Mouse (Mus musculus): ENCODE data around the gene Usp17la.
"Not testable (repeated sequence)": the region's sequence is repeated elsewhere in the genome, so short reads cannot be mapped to it uniquely, and the experiment has no call there.

Gene Usp17la

GRCm38 (mm10) chr7:104856709-104857108, at the start of gene Usp17la:
TSS of gene Usp17la (plus strand) at chr7:104857009.
- DNase-seq: not testable (repeated sequence)

GRCm38 (mm10) chr7:104810335-104810734, 46.5 kb upstream of the Usp17la start:
- DNase-seq: not testable (repeated sequence)

- DNase-seq: no peak
Measured at GRCm38 (mm10) chr7:104842503-104842902, 14.3 kb upstream of the Usp17la start, which contains the start of gene Usp17lb. TSS of gene Usp17lb (minus strand) at chr7:104842603.

GRCm38 (mm10) chr7:104843731-104844287, 13.0 kb upstream of the Usp17la start:
- DNase-seq: no peak

GRCm38 (mm10) chr7:104851546-104851945, 5.3 kb upstream of the Usp17la start:
- not testable (repeated sequence) for DNase-seq

- no peak for DNase-seq
Measured at GRCm38 (mm10) chr7:104855248-104855750, 1.5 kb upstream of the Usp17la start.

GRCm38 (mm10) chr7:104857683-104858082, 874 bp downstream of the Usp17la start:
- DNase-seq: no peak

- DNase-seq: no peak
Measured at GRCm38 (mm10) chr7:104861381-104861780, 4.6 kb downstream of the Usp17la start.

GRCm38 (mm10) chr7:104877731-104878130, 20.9 kb downstream of the Usp17la start, which contains the start of gene Olfr665:
TSS of gene Olfr665 (plus strand) at chr7:104878031.
- no peak for DNase-seq

- DNase-seq: no peak
Measured at GRCm38 (mm10) chr7:104895852-104896251, 39.0 kb downstream of the Usp17la start, which contains the start of gene Olfr666. TSS of gene Olfr666 (minus strand) at chr7:104895952.

Data from cerebellum, adult 8-10 months (tissue).